Mouse (Mus musculus) heart, embryonic 14.5 days (tissue): ENCODE data around the gene Arid4b. TPM values are rescaled to one million over a fixed set of nuclear protein-coding genes. Genes with fewer than 3 reads are reported as not detected.
"Not testable (repeated sequence)": the region's sequence is repeated elsewhere in the genome, so short reads cannot be mapped to it uniquely, and the experiment has no call there.

Experiments
- ATAC-seq: fragments of 200-750 bp; cut with Nextera tagmentation; 2 replicates; pipeline ENCODE4 v1.8.0; 2017; ENCODE audit warnings: low read depth, moderate TSS enrichment; ENCODE audit not compliant: insufficient number of reproducible peaks, insufficient read depth, low FRiP score
- H3K27ac ChIP-seq, 2 experiments: fragments of 200-500 bp in 1 of 2; fragments of 300-500 bp in 1 of 2; sonication (generic) in 1 of 2; replicated peaks in 1 of 2; 2 replicates each; pipeline ENCODE4 v1.5.1; 2012 to 2014; ENCODE audit warnings: low read depth in 2 of 2, low read length in 2 of 2, control low read depth in 1 of 2, mild to moderate bottlenecking in 1 of 2, mixed read lengths in 1 of 2; ENCODE audit not compliant: control insufficient read depth in 1 of 2, insufficient read depth in 1 of 2
- H3K27me3 ChIP-seq: fragments of 300-500 bp; sonication (generic); 2 replicates; pipeline ENCODE4 v1.6.1; 2014; ENCODE audit warnings: mild to moderate bottlenecking, low read length, control low read depth; ENCODE audit not compliant: control insufficient read depth, insufficient read depth
- H3K36me3 ChIP-seq: fragments of 300-500 bp; sonication (generic); 2 replicates; pipeline ENCODE4 v1.6.1; 2014; ENCODE audit warnings: mild to moderate bottlenecking, control low read depth, low read length, mixed read lengths; ENCODE audit not compliant: control insufficient read depth, insufficient read depth
- H3K4me1 ChIP-seq, 2 experiments: fragments of 200-500 bp in 1 of 2; fragments of 300-500 bp in 1 of 2; sonication (generic) in 1 of 2; 2 replicates each; pipeline ENCODE4 v1.6.1; 2012 to 2014; ENCODE audit warnings: low read length in 2 of 2, control low read depth in 1 of 2, mixed read lengths in 1 of 2; ENCODE audit not compliant: control insufficient read depth in 2 of 2, insufficient read depth in 2 of 2
- H3K4me2 ChIP-seq: fragments of 300-500 bp; sonication (generic); 2 replicates; pipeline ENCODE4 v1.6.1; 2014; ENCODE audit warnings: mild to moderate bottlenecking, low read length
- H3K4me3 ChIP-seq, 2 experiments: fragments of 200-500 bp in 1 of 2; fragments of 300-500 bp in 1 of 2; sonication (generic) in 1 of 2; 2 replicates each; pipeline ENCODE4 v1.5.1; 2012 to 2014; ENCODE audit warnings: low read length in 2 of 2, mild to moderate bottlenecking in 2 of 2, control low read depth in 1 of 2, low read depth in 1 of 2, moderate library complexity in 1 of 2; ENCODE audit not compliant: control insufficient read depth in 1 of 2, insufficient read depth in 1 of 2
- H3K9ac ChIP-seq: fragments of 300-500 bp; sonication (generic); 2 replicates; pipeline ENCODE4 v1.6.1; 2014; ENCODE audit warnings: mild to moderate bottlenecking, low read length
- H3K9me3 ChIP-seq: fragments of 300-500 bp; sonication (generic); 2 replicates; pipeline ENCODE4 v1.6.1; 2016; ENCODE audit warnings: low read length, control low read depth; ENCODE audit not compliant: control insufficient read depth
- WGBS: fragments of 180-500 bp; shearing (Covaris S2); extraction: QIAGEN DNeasy Blood & Tissue Kit; methylation state at CpG from one replicate; pipeline ENCODE4 v1.1.7; 2014; 5-methylcytosine and 5-hydroxymethylcytosine counted together
- polyA plus RNA-seq: library from polyadenylated mRNA; unstranded; fragments of >200 nt; fragmentation: Nextera tagmentation; extraction: Ambion mirVana; gene quantifications from 2 replicates; pipeline ENCODE4 v1.2.1, GENCODE M21; 2014

Gene Arid4b
- polyA plus RNA-seq, 1 experiment from 2014 or later: 43.1 TPM

DNA sequence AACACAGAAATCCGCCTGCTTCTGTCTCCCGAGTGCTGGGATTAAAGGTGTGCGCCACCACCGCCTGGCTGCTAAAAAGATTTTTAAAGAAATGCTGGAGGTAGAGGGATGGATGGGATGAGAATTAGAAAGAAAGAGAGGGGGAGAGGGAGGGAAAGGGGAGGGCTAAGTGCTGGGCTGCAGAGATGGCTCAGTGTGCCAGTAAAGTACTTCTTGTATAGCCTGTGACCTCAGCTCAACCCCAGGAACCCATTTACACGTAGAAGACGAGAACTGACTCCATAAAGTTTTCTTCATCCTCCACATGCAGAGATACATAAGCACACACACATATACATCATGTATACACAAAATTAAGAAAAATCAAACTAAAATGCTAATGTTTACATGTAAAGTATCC is 37.5 kb upstream of the Arid4b start:
- Histone ChIP-seq H3K4me1 (no peaks in the 10 kb centered on the region), H3K9ac (no peak overlapping the region), H3K27me3 (no peaks in the 10 kb centered on the region), H3K36me3 (peaks cover 31% of the 10 kb centered on the region), H3K27ac (no peak overlapping the region), H3K9me3 (no peaks in the 10 kb centered on the region), H3K4me2 (no peak overlapping the region), H3K4me3 (no peak overlapping the region)
- ATAC-seq: no peak
- WGBS: 90% methylated on average over 6 of the region's 6 CpGs

DNA sequence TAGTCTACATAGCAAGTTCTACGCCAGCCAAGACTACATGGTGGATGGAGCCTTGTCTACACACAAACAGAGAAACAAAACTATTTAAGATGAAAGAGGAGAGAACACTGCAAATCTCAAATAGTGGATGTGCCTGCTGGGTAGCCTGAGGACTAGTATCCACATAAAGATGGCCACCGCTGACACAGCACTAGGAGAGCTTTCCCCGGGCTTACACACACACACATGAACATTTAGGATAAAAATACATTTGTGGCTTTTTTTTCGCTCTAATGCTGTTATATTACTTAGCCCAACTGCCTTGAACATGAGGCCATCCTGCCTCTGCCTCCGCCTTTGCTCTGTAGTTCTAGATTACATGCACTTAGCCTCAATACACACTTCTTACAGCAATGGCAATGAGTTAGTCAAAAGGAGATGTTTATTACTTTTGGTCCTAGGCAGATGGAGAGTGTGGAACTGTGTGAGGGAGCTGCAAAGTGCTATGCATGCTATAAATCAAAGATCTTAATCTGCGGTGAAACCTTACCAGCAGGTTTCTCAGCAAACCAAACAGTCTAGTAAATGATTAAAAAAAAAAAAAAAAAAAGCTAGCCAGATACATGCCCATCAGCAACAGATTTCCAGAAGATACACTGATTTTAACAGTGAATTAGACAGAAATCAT is 36.7 kb upstream of the Arid4b start:
- Histone ChIP-seq H3K4me2 (no peak overlapping the region), H3K36me3 (peaks cover 31% of the 10 kb centered on the region)
- 93% methylated on average over 6 of the region's 6 CpGs for WGBS

DNA sequence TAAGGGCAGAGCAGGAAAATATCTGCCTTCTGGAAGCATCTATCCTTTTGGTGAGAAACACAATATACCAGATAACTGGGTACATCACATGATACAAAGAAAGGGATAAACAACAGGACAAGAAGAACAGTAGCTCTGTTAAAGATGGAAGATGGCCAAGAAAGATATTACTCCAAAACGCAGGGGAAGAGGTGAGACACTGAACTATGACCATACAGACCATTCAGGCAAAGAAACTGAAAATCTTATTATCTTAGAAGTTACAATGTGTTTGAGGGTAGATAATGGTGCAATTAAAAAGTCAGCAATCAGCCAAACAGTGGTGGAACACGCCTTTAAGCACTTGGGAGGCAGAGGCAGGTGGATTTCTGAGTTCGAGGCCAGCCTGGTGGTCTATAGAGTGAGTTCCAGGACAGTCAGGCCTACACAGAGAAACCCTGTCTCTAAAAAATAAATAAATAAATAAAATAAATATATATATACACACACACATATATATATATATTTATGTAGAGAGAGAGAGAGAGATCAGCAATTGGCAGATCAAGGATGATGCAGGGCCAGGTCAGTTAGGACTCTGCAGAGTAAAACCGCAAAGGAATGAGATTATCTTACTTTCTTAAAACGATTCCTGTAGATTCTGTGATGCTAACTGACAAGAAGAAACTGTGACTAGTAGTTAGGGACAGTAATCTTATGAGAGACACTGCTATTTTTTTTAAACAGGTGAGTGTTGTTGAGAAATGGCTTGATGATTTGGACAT is 29.5 kb upstream of the Arid4b start:
- Histone ChIP-seq H3K4me3 (no peak overlapping the region), H3K4me1 (peaks cover 0 to 2% of the 10 kb centered on the region in 2 experiments; a peak in 2 of 4 replicates), H3K27me3 (no peaks in the 10 kb centered on the region), H3K36me3 (peaks cover 7% of the 10 kb centered on the region), H3K9me3 (no peaks in the 10 kb centered on the region), H3K9ac (no peak overlapping the region), H3K27ac (no peak overlapping the region), H3K4me2 (no peak overlapping the region)
- 78% methylated on average over 5 of the region's 5 CpGs for WGBS
- no peak for ATAC-seq

More for the DNA sequence above, 36.7 kb upstream of the Arid4b start:
- no peak overlapping the region for H3K9ac ChIP-seq
- no peaks in the 10 kb centered on the region for H3K9me3 ChIP-seq
- H3K4me3 ChIP-seq: no peak overlapping the region
- no peak for ATAC-seq
- no peaks in the 10 kb centered on the region for H3K4me1 ChIP-seq
- no peak overlapping the region for H3K27ac ChIP-seq
- H3K27me3 ChIP-seq: no peaks in the 10 kb centered on the region

DNA sequence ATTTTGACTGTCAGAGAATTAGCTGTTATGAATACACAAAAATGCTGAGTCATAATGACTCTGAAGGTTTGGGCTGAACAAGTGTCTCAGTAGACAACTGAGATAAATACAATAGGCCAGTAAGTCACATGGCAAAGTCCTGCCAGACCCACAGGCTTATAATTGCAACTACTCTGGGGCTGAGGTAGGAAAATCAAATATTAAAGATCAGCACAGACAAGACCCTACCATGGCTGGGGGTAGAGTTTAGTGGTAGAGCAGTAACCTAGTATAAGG is 29.0 kb upstream of the Arid4b start:
- Histone ChIP-seq H3K4me2 (no peak overlapping the region), H3K9me3 (no peaks in the 10 kb centered on the region), H3K27me3 (no peaks in the 10 kb centered on the region), H3K4me3 (no peak overlapping the region), H3K4me1 (peaks cover 2 to 6% of the 10 kb centered on the region in 2 experiments; a peak in 3 of 4 replicates), H3K9ac (no peak overlapping the region), H3K36me3 (peaks cover 3% of the 10 kb centered on the region), H3K27ac (no peak overlapping the region)
- no peak for ATAC-seq

DNA sequence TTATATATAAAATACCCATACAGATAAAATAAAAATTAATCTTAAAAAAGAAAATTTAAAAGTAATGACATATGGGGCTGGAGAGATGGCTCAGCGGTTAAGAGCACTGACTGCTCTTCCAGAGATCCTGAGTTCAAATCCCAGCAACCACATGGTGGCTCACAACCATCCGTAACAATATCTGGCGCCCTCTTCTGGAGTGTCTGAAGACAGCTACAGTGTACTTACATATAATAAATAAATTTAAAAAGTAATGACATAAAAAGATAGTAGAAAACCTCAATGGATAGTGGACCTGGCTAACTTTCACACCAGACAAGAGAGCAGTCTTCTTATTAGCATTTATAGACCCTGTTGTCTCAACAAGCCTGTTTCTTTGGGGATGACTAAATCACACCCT is 27.7 kb upstream of the Arid4b start:
- H3K4me2 ChIP-seq, H3K27me3 ChIP-seq, H3K9me3 ChIP-seq, H3K36me3 ChIP-seq, H3K4me3 ChIP-seq, ATAC-seq, H3K9ac ChIP-seq, H3K27ac ChIP-seq: not testable (repeated sequence)
- peaks cover 3 to 12% of the 10 kb centered on the region in 2 experiments for H3K4me1 ChIP-seq
- 76% methylated on average over 2 of the region's 3 CpGs for WGBS

DNA sequence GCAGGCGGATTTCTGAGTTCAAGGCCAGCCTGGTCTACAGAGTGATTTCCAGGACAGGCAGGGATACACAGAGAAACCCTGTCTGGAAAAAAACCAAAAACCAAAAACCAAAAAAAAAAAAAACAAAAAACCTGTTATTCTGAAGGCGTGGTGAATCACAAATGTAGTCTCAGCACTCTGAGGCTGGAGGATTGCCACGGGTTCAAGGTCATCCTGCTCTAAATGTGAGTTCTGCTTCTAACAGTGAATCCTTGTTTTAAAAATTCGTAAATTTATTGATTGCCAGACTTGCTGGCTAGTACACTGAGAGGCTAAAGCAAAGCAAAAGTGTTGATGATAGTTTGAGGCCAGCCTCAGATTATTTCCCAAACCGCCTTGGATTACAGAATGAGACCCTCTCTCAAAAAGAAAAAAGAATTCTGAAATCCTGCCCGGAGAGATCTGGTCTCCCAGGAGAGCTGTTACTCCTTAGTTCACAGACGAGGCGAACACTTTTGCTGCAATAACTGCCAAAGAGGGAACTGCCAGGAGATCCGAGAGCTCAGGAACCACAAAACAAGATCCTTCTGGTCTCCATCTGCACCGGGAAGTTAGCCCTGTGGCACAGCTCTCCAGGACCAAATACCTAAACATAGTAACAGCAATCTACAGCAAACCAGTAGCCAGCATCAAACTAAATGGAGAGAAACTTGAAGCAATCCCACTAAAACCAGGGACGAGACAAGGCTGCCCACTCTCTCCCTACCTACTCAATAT is 27.0 kb upstream of the Arid4b start:
- Histone ChIP-seq H3K27ac (no peak overlapping the region), H3K9me3 (no peaks in the 10 kb centered on the region), H3K27me3 (no peaks in the 10 kb centered on the region), H3K36me3 (no peaks in the 10 kb centered on the region), H3K4me2 (no peak overlapping the region), H3K9ac (no peak overlapping the region), H3K4me3 (no peak overlapping the region), H3K4me1 (peaks cover 5 to 13% of the 10 kb centered on the region in 2 experiments)
- 91% methylated on average over 11 of the region's 11 CpGs for WGBS
- no peak for ATAC-seq

DNA sequence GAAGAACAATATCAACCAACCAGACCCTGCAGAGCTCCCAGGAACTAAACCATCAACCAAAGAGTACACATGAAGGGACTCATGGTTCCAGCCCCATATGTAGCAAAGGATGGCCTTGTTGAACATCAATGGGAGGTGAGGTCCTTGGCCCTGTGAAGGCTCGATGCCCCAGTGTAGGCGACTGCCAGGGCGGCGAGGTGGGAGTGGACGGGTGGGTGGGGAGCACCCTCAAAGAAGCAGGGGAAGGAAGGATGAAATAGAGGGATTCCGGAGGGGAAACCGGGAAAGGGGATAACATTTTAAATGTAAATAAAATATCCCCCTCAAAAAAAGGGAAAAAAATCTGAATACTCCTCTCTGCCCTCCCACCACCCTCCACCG is 24.1 kb upstream of the Arid4b start:
- Histone ChIP-seq H3K9me3 (no peaks in the 10 kb centered on the region), H3K4me2 (peak overlapping the region; percentile 94), H3K27ac (peak overlapping the region in 1 of 2 experiments; percentile 97; a peak in 1 of 4 replicates), H3K4me3 (peak overlapping the region; percentile 70 to 86), H3K27me3 (no peaks in the 10 kb centered on the region), H3K4me1 (peaks cover 5 to 13% of the 10 kb centered on the region in 2 experiments), H3K36me3 (no peaks in the 10 kb centered on the region), H3K9ac (peak overlapping the region; percentile 88)
- WGBS: 7% methylated on average over 8 of the region's 8 CpGs
- no peak for ATAC-seq
